Mouse (Mus musculus): ENCODE measurements around the gene Pde4d. TPM values are rescaled to one million over a fixed set of nuclear protein-coding genes. Genes with fewer than 3 reads are reported as not detected.

Pde4d gene
- polyA plus RNA-seq, 1 experiment from 2014 or later, result 18.6 TPM

DNA sequence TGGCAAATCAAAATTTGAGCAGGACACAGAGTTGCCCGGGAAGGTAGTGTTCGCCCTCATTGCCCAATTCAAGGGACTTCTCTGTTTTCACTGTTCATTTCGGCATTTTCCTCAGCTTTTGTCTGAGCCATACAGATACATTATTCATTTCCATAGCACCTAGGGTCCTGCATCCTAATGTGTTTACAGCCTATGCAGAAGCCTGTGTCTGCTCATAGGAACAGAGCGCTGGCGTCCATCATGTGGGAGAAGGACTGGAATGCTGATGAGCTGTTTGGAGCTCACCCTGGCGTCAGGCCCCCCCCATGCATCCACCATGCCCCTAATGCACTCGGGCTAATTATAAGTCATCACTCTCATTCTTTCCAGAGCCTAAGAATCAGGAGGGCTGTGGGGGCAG, 900.4 kb downstream of the Pde4d start:
- Histone ChIP-seq H3K4me1 (replicated peaks; ENCODE audit: control insufficient read depth, insufficient read depth, low read length) (0 out of 2 replicates have a peak, but pooled peaks cover 3% of the 10 kb centered on the region), H3K9ac (ENCODE audit: low read length) (no peak overlapping the region), H3K27ac (ENCODE audit: low read depth) (no peak overlapping the region), H3K9me3 (ENCODE audit: control insufficient read depth, low read length) (no peaks in the 10 kb centered on the region), H3K4me2 (ENCODE audit: low read length) (no peak overlapping the region), H3K27me3 (replicated peaks; ENCODE audit: control insufficient read depth, insufficient read depth, low read length) (no peaks in the 10 kb centered on the region), H3K36me3 (ENCODE audit: control insufficient read depth, insufficient read depth, low read length) (no peaks in the 10 kb centered on the region), H3K4me3 (ENCODE audit: low read depth, low read length) (no peak overlapping the region)
- DNase-seq (ENCODE audit: low spot score) (no peak), ATAC-seq (replicated peaks; ENCODE audit: low FRiP score, low TSS enrichment, low read depth) (no peak)
- WGBS, result 62% methylated on average over 7 of the region's 7 CpGs

DNA sequence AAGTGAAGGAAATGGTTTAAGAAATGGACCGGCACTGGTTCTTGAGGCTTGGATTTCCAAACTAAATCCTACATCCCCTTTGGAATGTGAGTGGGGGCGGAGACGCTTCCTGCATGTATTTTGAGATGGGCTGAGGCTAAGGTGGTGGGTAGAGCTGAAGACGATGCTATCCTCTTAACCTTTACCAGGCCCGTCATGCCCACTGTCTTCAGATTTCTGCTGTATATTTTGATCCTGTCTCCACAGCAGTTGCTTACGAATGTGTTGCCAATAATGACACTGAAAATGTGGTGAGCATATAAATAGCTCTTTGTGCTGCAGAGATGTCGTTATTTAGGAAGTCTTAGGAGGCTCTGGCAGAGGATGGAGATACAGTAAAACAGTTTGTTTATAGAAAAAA, 904.3 kb downstream of the Pde4d start:
- no peak overlapping the region for H3K9ac ChIP-seq (ENCODE audit: low read length)
- H3K27me3 ChIP-seq (replicated peaks; ENCODE audit: control insufficient read depth, insufficient read depth, low read length), result no peaks in the 10 kb centered on the region
- H3K36me3 ChIP-seq (ENCODE audit: control insufficient read depth, insufficient read depth, low read length), result no peaks in the 10 kb centered on the region
- DNase-seq (ENCODE audit: low spot score) (no peak), ATAC-seq (replicated peaks; ENCODE audit: low FRiP score, low TSS enrichment, low read depth) (no peak)
- 0 out of 2 replicates have a peak, but pooled peaks cover 3% of the 10 kb centered on the region for H3K4me1 ChIP-seq (replicated peaks; ENCODE audit: control insufficient read depth, insufficient read depth, low read length)
- no peak overlapping the region for H3K4me2 ChIP-seq (ENCODE audit: low read length)
- no peak overlapping the region for H3K27ac ChIP-seq (ENCODE audit: low read depth)
- H3K4me3 ChIP-seq (ENCODE audit: low read depth, low read length), result no peak overlapping the region
- WGBS, result 71% methylated on average over 7 of the region's 7 CpGs
- H3K9me3 ChIP-seq (ENCODE audit: control insufficient read depth, low read length), result no peaks in the 10 kb centered on the region

DNA sequence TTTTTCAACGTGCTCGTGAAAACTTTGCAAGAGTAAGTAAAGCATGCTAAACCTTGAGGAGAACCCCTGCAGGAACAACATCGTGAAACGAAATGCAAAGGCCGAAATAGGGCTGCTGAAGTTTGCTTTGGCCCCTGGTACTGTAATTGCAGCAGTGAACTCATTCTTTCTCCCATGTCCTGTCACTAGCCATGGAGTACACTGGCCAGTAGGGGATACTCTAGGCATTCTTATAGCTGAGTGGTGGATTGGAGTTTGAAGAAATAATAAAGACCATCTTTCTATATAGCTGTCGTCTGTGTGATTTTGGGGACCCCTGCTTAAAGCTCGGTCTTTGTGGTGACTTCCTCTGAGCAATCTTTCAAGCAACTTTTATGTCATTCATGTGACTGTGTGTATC, 906.5 kb downstream of the Pde4d start:
- no peak overlapping the region for H3K4me2 ChIP-seq (ENCODE audit: low read length)
- no peak overlapping the region for H3K9ac ChIP-seq (ENCODE audit: low read length)
- H3K27ac ChIP-seq (ENCODE audit: low read depth), result no peak overlapping the region
- ATAC-seq (replicated peaks; ENCODE audit: low FRiP score, low TSS enrichment, low read depth) (no peak), DNase-seq (ENCODE audit: low spot score) (no peak)
- H3K36me3 ChIP-seq (ENCODE audit: control insufficient read depth, insufficient read depth, low read length), result no peaks in the 10 kb centered on the region
- H3K4me1 ChIP-seq (replicated peaks; ENCODE audit: control insufficient read depth, insufficient read depth, low read length), result 0 out of 2 replicates have a peak, but pooled peaks cover 3% of the 10 kb centered on the region
- H3K27me3 ChIP-seq (replicated peaks; ENCODE audit: control insufficient read depth, insufficient read depth, low read length), result no peaks in the 10 kb centered on the region
- H3K4me3 ChIP-seq (ENCODE audit: low read depth, low read length), result no peak overlapping the region
- WGBS, result 84% methylated on average over 7 of the region's 7 CpGs
- no peaks in the 10 kb centered on the region for H3K9me3 ChIP-seq (ENCODE audit: control insufficient read depth, low read length)

DNA sequence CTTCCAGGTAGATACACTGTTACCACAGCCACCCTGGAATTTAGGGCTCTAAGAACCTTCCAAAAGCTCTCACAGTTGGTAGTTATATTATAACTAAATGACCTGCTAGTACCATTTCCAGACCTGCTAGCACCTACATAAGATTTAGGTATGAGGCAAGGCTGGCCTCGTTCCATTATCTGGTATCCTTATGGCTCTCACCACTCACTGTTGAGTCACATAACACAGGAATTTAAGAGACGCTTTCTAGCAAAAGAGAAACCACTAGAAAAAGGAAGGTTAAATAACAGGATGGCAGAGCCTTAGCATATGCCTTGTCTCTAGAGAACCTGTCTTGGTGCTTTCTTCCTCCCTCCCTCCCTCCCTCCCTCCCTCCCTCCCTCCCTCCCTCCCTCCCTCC, 910.2 kb downstream of the Pde4d start:
- H3K27me3 ChIP-seq (replicated peaks; ENCODE audit: control insufficient read depth, insufficient read depth, low read length), result no peaks in the 10 kb centered on the region
- 59% methylated on average over 2 of the region's 2 CpGs for WGBS

DNA sequence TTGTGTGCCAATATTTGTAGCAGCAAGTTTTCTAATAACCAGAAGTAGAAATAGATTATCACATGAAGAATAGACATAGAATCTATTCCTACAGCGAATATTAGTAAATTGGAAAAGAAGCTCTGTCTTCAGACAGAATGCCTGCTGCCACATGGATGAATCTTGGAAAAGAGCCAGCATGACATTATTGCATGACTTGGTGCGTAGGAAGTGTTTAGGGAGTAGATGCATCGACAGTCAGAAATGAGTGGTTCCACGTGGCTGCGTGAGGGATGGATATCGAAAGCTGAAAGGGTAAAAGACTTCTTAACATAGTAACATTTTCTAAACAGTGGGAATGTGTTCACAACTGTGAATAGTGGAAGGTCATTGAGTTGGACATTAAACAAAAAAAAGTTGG, 912.6 kb downstream of the Pde4d start:
- Histone ChIP-seq H3K36me3 (ENCODE audit: control insufficient read depth, insufficient read depth, low read length) (no peaks in the 10 kb centered on the region), H3K9ac (ENCODE audit: low read length) (no peak overlapping the region), H3K4me1 (replicated peaks; ENCODE audit: control insufficient read depth, insufficient read depth, low read length) (no peaks in the 10 kb centered on the region; the same call in 1 of the 2 replicates), H3K27me3 (replicated peaks; ENCODE audit: control insufficient read depth, insufficient read depth, low read length) (no peaks in the 10 kb centered on the region), H3K27ac (ENCODE audit: low read depth) (no peak overlapping the region), H3K4me3 (ENCODE audit: low read depth, low read length) (no peak overlapping the region), H3K4me2 (ENCODE audit: low read length) (no peak overlapping the region), H3K9me3 (ENCODE audit: control insufficient read depth, low read length) (no peaks in the 10 kb centered on the region)
- DNase-seq (ENCODE audit: low spot score) (no peak), ATAC-seq (replicated peaks; ENCODE audit: low FRiP score, low TSS enrichment, low read depth) (no peak)
- 56% methylated on average over 6 of the region's 6 CpGs for WGBS

More for the DNA sequence above, 910.2 kb downstream of the Pde4d start:
- Histone ChIP-seq H3K36me3 (ENCODE audit: control insufficient read depth, insufficient read depth, low read length) (no peaks in the 10 kb centered on the region), H3K27ac (ENCODE audit: low read depth) (no peak overlapping the region), H3K4me1 (replicated peaks; ENCODE audit: control insufficient read depth, insufficient read depth, low read length) (no peaks in the 10 kb centered on the region; the same call in 1 of the 2 replicates), H3K4me3 (ENCODE audit: low read depth, low read length) (no peak overlapping the region), H3K9me3 (ENCODE audit: control insufficient read depth, low read length) (no peaks in the 10 kb centered on the region), H3K4me2 (ENCODE audit: low read length) (no peak overlapping the region), H3K9ac (ENCODE audit: low read length) (no peak overlapping the region)
- no peak for ATAC-seq (replicated peaks; ENCODE audit: low FRiP score, low TSS enrichment, low read depth)
- DNase-seq (ENCODE audit: low spot score), result no peak

DNA sequence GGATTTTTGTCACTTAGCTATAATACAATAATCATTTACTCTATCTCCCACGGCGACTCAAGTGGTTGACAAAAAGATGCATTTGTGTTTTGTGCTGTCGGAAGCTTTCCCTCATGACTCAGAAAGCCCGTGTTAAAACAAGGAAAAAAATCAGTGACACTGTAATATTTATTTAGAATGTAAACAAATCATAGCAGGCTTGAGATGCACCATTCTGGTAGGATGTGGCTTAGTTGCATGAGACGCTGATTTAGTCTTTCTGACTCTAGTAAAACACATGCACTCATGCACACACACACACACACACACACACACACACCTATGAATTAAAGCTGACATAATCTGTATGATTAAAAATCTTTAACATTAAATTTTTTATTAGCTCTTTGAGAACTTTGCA, 924.7 kb downstream of the Pde4d start:
- 43% methylated on average over 5 of the region's 5 CpGs for WGBS
- no peaks in the 10 kb centered on the region for H3K4me1 ChIP-seq (replicated peaks; ENCODE audit: control insufficient read depth, insufficient read depth, low read length)

DNA sequence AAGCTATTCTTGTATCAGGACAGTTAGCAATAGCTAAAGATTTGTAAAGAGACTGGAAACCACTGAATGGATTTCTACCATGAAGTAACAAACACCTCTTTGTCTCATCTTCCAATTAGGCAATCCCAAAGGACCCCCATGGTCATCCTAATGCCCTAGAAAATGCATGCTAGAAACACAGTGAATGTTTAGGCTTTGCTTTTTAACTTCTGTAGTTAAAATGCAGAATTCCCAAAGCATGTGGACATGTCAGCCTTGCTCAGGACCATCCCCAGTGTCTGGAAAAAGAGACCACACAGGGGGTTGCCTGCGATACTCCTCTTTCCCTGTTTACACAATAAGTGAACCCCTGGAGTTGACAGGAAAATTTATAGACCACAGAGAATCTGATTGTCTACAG, 926.9 kb downstream of the Pde4d start:
- H3K27me3 ChIP-seq (replicated peaks; ENCODE audit: control insufficient read depth, insufficient read depth, low read length), result no peaks in the 10 kb centered on the region
- H3K4me1 ChIP-seq (replicated peaks; ENCODE audit: control insufficient read depth, insufficient read depth, low read length), result no peaks in the 10 kb centered on the region
- no peak overlapping the region for H3K9ac ChIP-seq (ENCODE audit: low read length)
- H3K36me3 ChIP-seq (ENCODE audit: control insufficient read depth, insufficient read depth, low read length), result no peaks in the 10 kb centered on the region
- no peak overlapping the region for H3K27ac ChIP-seq (ENCODE audit: low read depth)
- DNase-seq (ENCODE audit: low spot score) (no peak), ATAC-seq (replicated peaks; ENCODE audit: low FRiP score, low TSS enrichment, low read depth) (no peak)
- H3K4me3 ChIP-seq (ENCODE audit: low read depth, low read length), result no peak overlapping the region
- 24% methylated on average over 1 of the region's 1 CpGs for WGBS
- H3K4me2 ChIP-seq (ENCODE audit: low read length), result no peak overlapping the region
- no peaks in the 10 kb centered on the region for H3K9me3 ChIP-seq (ENCODE audit: control insufficient read depth, low read length)

More for the DNA sequence above, 924.7 kb downstream of the Pde4d start:
- DNase-seq (ENCODE audit: low spot score), result no peak
- H3K27ac ChIP-seq (ENCODE audit: low read depth), result no peak overlapping the region
- H3K4me3 ChIP-seq (ENCODE audit: low read depth, low read length), result no peak overlapping the region
- H3K9me3 ChIP-seq (ENCODE audit: control insufficient read depth, low read length), result no peaks in the 10 kb centered on the region
- no peaks in the 10 kb centered on the region for H3K36me3 ChIP-seq (ENCODE audit: control insufficient read depth, insufficient read depth, low read length)
- no peak overlapping the region for H3K4me2 ChIP-seq (ENCODE audit: low read length)
- no peak overlapping the region for H3K9ac ChIP-seq (ENCODE audit: low read length)
- ATAC-seq (replicated peaks; ENCODE audit: low FRiP score, low TSS enrichment, low read depth), result no peak
- H3K27me3 ChIP-seq (replicated peaks; ENCODE audit: control insufficient read depth, insufficient read depth, low read length), result no peaks in the 10 kb centered on the region

DNA sequence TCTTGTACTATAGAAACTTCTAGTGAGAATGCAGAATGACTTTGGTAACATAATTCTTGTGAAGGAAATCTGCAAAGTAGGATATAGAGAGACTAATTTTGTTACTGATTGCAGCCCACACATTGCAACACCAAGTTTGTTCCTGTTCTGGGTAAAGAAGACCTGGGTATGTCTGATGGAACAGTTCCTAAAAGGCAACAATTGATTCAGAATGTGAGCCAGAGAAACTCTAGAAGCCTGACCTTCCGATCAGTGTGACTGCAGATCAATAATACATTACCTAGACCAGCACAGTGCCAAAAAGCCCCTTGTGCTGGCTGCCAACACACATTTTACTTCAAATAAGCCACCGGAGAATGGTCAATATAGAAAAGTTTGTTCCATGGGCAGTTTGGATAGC, 930.4 kb downstream of the Pde4d start:
- H3K4me3 ChIP-seq (ENCODE audit: low read depth, low read length), result no peak overlapping the region
- no peak overlapping the region for H3K27ac ChIP-seq (ENCODE audit: low read depth)
- H3K4me1 ChIP-seq (replicated peaks; ENCODE audit: control insufficient read depth, insufficient read depth, low read length), result no peaks in the 10 kb centered on the region
- 95% methylated on average over 2 of the region's 2 CpGs for WGBS
- no peaks in the 10 kb centered on the region for H3K9me3 ChIP-seq (ENCODE audit: control insufficient read depth, low read length)
- ATAC-seq (replicated peaks; ENCODE audit: low FRiP score, low TSS enrichment, low read depth) (no peak), DNase-seq (ENCODE audit: low spot score) (no peak)
- H3K27me3 ChIP-seq (replicated peaks; ENCODE audit: control insufficient read depth, insufficient read depth, low read length), result no peaks in the 10 kb centered on the region
- no peaks in the 10 kb centered on the region for H3K36me3 ChIP-seq (ENCODE audit: control insufficient read depth, insufficient read depth, low read length)
- H3K4me2 ChIP-seq (ENCODE audit: low read length), result no peak overlapping the region
- no peak overlapping the region for H3K9ac ChIP-seq (ENCODE audit: low read length)

DNA sequence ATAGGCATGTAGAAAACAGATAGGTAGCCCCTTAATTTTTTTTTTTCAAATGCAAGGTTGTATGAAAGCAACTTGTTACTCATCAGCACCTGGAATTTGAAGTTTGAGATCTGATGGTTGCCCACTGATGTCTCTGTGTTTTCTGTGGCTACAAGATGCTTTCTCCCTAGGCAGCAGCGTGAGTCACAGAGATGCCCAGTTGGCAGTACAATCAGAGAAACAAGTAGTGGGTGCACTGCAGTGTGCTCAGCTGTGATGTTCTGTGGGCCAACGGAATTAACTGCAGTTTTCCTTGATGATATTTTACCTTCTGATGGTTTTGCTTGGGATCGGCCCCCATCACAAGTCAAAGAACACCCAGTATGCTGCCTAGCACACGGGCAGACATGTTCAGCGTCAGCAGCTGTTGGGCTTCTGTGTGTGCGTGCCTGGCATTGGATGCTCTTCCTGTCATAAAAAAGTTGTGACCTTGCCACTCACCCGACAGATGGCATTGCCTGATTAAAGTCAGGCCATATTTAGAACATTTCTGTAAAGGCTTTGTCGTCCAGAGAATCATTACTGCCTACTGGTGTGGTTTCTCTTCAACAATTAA, 939.0 kb downstream of the Pde4d start:
- no peaks in the 10 kb centered on the region for H3K4me1 ChIP-seq (replicated peaks; ENCODE audit: control insufficient read depth, insufficient read depth, low read length)
- no peaks in the 10 kb centered on the region for H3K27me3 ChIP-seq (replicated peaks; ENCODE audit: control insufficient read depth, insufficient read depth, low read length)
- H3K27ac ChIP-seq (ENCODE audit: low read depth), result no peak overlapping the region
- no peak overlapping the region for H3K9ac ChIP-seq (ENCODE audit: low read length)
- WGBS, result 61% methylated on average over 8 of the region's 8 CpGs
- ATAC-seq (replicated peaks; ENCODE audit: low FRiP score, low TSS enrichment, low read depth) (no peak), DNase-seq (ENCODE audit: low spot score) (no peak)
- H3K4me3 ChIP-seq (ENCODE audit: low read depth, low read length), result no peak overlapping the region
- H3K4me2 ChIP-seq (ENCODE audit: low read length), result no peak overlapping the region
- H3K36me3 ChIP-seq (ENCODE audit: control insufficient read depth, insufficient read depth, low read length), result no peaks in the 10 kb centered on the region
- H3K9me3 ChIP-seq (ENCODE audit: control insufficient read depth, low read length), result no peaks in the 10 kb centered on the region
